Mouse (Mus musculus) ES-Bruce4 (cell line): ENCODE measurements at regions not wholly inside any gene's neighbourhood (a gene's known extent, or its start where the extent isn't known, plus 50 kb on each side); places are given as distances from the start of the nearest gene placed in this dataset.

ENCODE experiments used
- CTCF ChIP-seq: IDR thresholded peaks from one replicate; pipeline ENCODE4 v1.8.1; 2011; ENCODE audit warnings: low read depth, low read length
- POLR2A ChIP-seq: IDR thresholded peaks from one replicate; pipeline ENCODE4 v1.8.1; 2011; ENCODE audit warnings: low read length; ENCODE audit not compliant: insufficient read depth

DNA sequence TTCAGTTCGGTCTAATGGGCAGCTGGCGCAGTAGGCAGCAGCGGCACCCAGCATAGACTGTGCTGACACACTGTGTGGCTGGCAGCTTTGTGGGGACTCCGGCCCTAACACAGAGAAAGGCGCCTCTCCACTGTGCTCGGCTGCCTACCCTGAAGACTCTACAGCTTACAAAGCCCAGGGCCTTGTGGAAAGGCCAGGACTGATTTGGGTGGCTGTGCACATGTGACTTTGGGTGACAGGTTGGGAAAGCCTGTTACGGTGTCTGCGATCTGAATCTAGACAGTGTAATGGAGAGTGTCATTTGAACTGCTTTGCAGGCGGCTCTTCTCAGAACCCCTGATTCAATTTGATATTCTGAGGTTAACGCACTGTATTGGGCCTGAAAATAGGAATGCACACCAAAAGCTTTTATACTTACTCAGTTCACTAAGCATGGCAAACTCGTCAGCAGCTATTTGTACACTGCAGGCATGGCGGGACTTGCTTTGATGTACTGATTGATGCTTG, 228.7 kb downstream of the Tle4 start:
- TF ChIP-seq POLR2A (no peak), CTCF (no peak)
